Comparison of ENCODE assay signal across 29 mouse cellular contexts in the genomic region with DNA sequence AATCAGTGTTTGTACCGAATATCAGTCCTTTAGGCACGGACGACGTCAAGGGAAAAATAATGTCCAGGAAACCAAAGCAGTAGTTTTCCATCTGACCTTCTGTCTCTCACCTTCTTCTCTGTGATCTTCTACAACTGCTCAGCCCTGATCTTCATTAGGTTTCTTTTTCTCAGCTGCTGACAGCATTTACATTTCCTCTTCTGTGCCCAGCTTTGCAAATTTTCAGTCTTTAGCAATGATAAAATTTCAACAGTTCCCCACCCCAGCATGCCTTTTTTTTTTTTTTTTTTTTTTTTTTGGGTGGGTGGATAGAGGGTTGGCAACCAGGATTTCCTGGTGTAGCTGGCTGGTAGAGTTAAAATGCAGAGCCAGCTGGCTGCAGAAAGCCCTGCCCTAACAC. TPM values are rescaled to one million over a fixed set of nuclear protein-coding genes. Genes with fewer than 3 reads are reported as not detected.
"Had no signal": no experiment of that assay in that cellular context is flagged by ENCODE, and none has a peak within 500 bp of the region (broad histone marks: within the 10 kb centered on the region; RNA-seq: fewer than 3 reads in every experiment).

No protein-coding gene starts in this region.

RNA-seq across cellular contexts. Expression of gene Gm36079, which starts 27.6 kb away (rescaled TPM):
- total RNA-seq: forebrain, postnatal 0 days; gastrocnemius, adult 18-20 months; gastrocnemius, adult 2 months; gastrocnemius, adult 8-10 months; gastrocnemius, postnatal 10 days; gastrocnemius, postnatal 14 days; gastrocnemius, postnatal 25 days; gastrocnemius, postnatal 36 days; gastrocnemius, postnatal 4 days; heart, adult 18-20 months; heart, adult 2 months; heart, adult 8-10 months had no signal
- polyA plus RNA-seq: cerebellum, adult 2 months; cortical plate, adult 2 months; embryonic facial prominence, embryonic 10.5 days; embryonic facial prominence, embryonic 11.5 days; embryonic facial prominence, embryonic 12.5 days; embryonic facial prominence, embryonic 13.5 days; embryonic facial prominence, embryonic 14.5 days; embryonic facial prominence, embryonic 15.5 days; erythroblast, embryonic 14.5 days; forebrain, embryonic 10.5 days; forebrain, embryonic 12.5 days; forebrain, embryonic 13.5 days; forebrain, embryonic 14.5 days; forebrain, embryonic 15.5 days; forebrain, embryonic 16.5 days; forebrain, postnatal 0 days; frontal cortex, adult 2 months; gonadal fat pad, adult 2 months; heart, adult 2 months had no signal

RNA-seq across cellular contexts. Expression of gene B020031M17Rik, which starts 48.6 kb away (rescaled TPM):
- total RNA-seq: forebrain, postnatal 0 days; gastrocnemius, adult 18-20 months; gastrocnemius, adult 2 months; gastrocnemius, adult 8-10 months; gastrocnemius, postnatal 10 days; gastrocnemius, postnatal 14 days; gastrocnemius, postnatal 25 days; gastrocnemius, postnatal 36 days; gastrocnemius, postnatal 4 days; heart, adult 18-20 months; heart, adult 2 months; heart, adult 8-10 months had no signal
- polyA plus RNA-seq: cerebellum, adult 2 months; cortical plate, adult 2 months; embryonic facial prominence, embryonic 10.5 days; embryonic facial prominence, embryonic 11.5 days; embryonic facial prominence, embryonic 12.5 days; embryonic facial prominence, embryonic 13.5 days; embryonic facial prominence, embryonic 14.5 days; embryonic facial prominence, embryonic 15.5 days; erythroblast, embryonic 14.5 days; forebrain, embryonic 10.5 days; forebrain, embryonic 12.5 days; forebrain, embryonic 13.5 days; forebrain, embryonic 14.5 days; forebrain, embryonic 15.5 days; forebrain, embryonic 16.5 days; forebrain, postnatal 0 days; frontal cortex, adult 2 months; gonadal fat pad, adult 2 months; heart, adult 2 months had no signal

RNA-seq across cellular contexts. Expression of gene Gm21188, which starts 52.8 kb away (rescaled TPM):
- total RNA-seq: forebrain, postnatal 0 days had no signal
- polyA plus RNA-seq: cerebellum, adult 2 months; cortical plate, adult 2 months; embryonic facial prominence, embryonic 10.5 days; embryonic facial prominence, embryonic 11.5 days; embryonic facial prominence, embryonic 12.5 days; embryonic facial prominence, embryonic 13.5 days; embryonic facial prominence, embryonic 15.5 days; erythroblast, embryonic 14.5 days; forebrain, embryonic 10.5 days; forebrain, embryonic 12.5 days; forebrain, embryonic 13.5 days; forebrain, embryonic 14.5 days; forebrain, embryonic 15.5 days; forebrain, embryonic 16.5 days; forebrain, postnatal 0 days had no signal
